Mouse (Mus musculus) intestine, embryonic 14.5 days (tissue): ENCODE results near the gene Cbx7. TPM values are rescaled to one million over a fixed set of nuclear protein-coding genes. Genes with fewer than 3 reads are reported as not detected.

Experiments
- ATAC-seq: fragments of 200-750 bp; cut with Nextera tagmentation; replicated peaks from 2 replicates; pipeline ENCODE4 v1.8.0; 2017; ENCODE audit warnings: low read depth, moderate number of reproducible peaks, moderate TSS enrichment, moderate library complexity; ENCODE audit not compliant: low FRiP score, low TSS enrichment
- DNase-seq: peaks from one replicate; pipeline ENCODE4 v3.0.0-alpha.2; 2018; ENCODE audit warnings: low spot score
- H3K27ac ChIP-seq: fragments of 300-500 bp; sonication (generic); 2 replicates; pipeline ENCODE4 v1.5.1; 2014; ENCODE audit warnings: low read depth, mild to moderate bottlenecking, control low read depth
- H3K27me3 ChIP-seq: fragments of 300-500 bp; sonication (generic); replicated peaks from 2 replicates; pipeline ENCODE4 v1.6.1; 2014; ENCODE audit warnings: low read length, control low read depth; ENCODE audit not compliant: control insufficient read depth, insufficient read depth
- H3K36me3 ChIP-seq: fragments of 300-500 bp; sonication (generic); 2 replicates; pipeline ENCODE4 v1.6.1; 2014; ENCODE audit warnings: low read length, control low read depth; ENCODE audit not compliant: control insufficient read depth, insufficient read depth
- H3K4me1 ChIP-seq: fragments of 300-500 bp; sonication (generic); replicated peaks from 2 replicates; pipeline ENCODE4 v1.6.1; 2014; ENCODE audit warnings: low read length, control low read depth, mixed read lengths; ENCODE audit not compliant: control insufficient read depth, insufficient read depth
- H3K4me2 ChIP-seq: fragments of 300-500 bp; sonication (generic); 2 replicates; pipeline ENCODE4 v1.6.1; 2014; ENCODE audit warnings: low read length
- H3K4me3 ChIP-seq: fragments of 300-500 bp; sonication (generic); 2 replicates; pipeline ENCODE4 v1.5.1; 2014; ENCODE audit warnings: low read depth, low read length, control low read depth, mixed read lengths
- H3K9ac ChIP-seq: fragments of 300-500 bp; sonication (generic); 2 replicates; pipeline ENCODE4 v1.6.1; 2014; ENCODE audit warnings: mild to moderate bottlenecking, low read length
- H3K9me3 ChIP-seq: fragments of 300-500 bp; sonication (generic); 2 replicates; pipeline ENCODE4 v1.6.1; 2016; ENCODE audit warnings: low read length, control low read depth; ENCODE audit not compliant: control insufficient read depth
- WGBS: fragments of 180-500 bp; shearing (Covaris S2); extraction: QIAGEN DNeasy Blood & Tissue Kit; methylation state at CpG from one replicate; pipeline ENCODE4 v1.1.7; 2014; 5-methylcytosine and 5-hydroxymethylcytosine counted together
- microRNA-seq: library from miRNA; unstranded; fragments of <30 nt; microRNA quantifications from one replicate; pipeline ENCODE4, GENCODE M21; 2016
- polyA plus RNA-seq: library from polyadenylated mRNA; unstranded; fragments of >200 nt; fragmentation: Nextera tagmentation; extraction: Ambion mirVana; gene quantifications from 2 replicates; pipeline ENCODE4 v1.2.1, GENCODE M21; 2014

Gene Cbx7
- polyA plus RNA-seq, 1 experiment from 2014 or later, result 6.2 TPM

GRCm38 (mm10) chr15:79867260-79868002 lies 103.5 kb downstream of the Cbx7 start:
- Histone ChIP-seq H3K36me3 (no peaks in the 10 kb centered on the region), H3K4me3 (no peak overlapping the region), H3K4me2 (no peak overlapping the region), H3K4me1 (no peaks in the 10 kb centered on the region), H3K9me3 (0 out of 2 replicates have a peak, but pooled peaks cover 5% of the 10 kb centered on the region), H3K27me3 (no peaks in the 10 kb centered on the region), H3K27ac (no peak overlapping the region), H3K9ac (no peak overlapping the region)
- no peak for DNase-seq
- ATAC-seq, result no peak
- WGBS, result 88% methylated on average over 3 of the region's 3 CpGs

Small RNA genes lying within 50 kb of the gene (microRNA-seq; reads per million reads assigned to microRNA genes)
- 1.2 reads per million, percentile 10 among the genes with 10 or more reads in this experiment for gene Mir7213

Other genes with a start within 250 kb of the Cbx7 start
- gene Sun2, start 228.6 kb downstream of the Cbx7 start, polyA plus RNA-seq, result 4.6 and 5.4 TPM in 2 replicates
- gene Dnal4, start 193.3 kb downstream of the Cbx7 start, polyA plus RNA-seq, result 47.5 and 52.0 TPM in 2 replicates
- 1.4 and 2.2 TPM in 2 replicates for gene Nptxr, start 166.4 kb downstream of the Cbx7 start, polyA plus RNA-seq
- not detected in 2 replicates for gene Npcd, start 136.9 kb downstream of the Cbx7 start, polyA plus RNA-seq
- 30.7 and 31.6 TPM in 2 replicates for gene Cbx6, start 136.4 kb downstream of the Cbx7 start, polyA plus RNA-seq
- gene Apobec3, start 79.5 kb downstream of the Cbx7 start, polyA plus RNA-seq, result 11.3 and 12.5 TPM in 2 replicates
- gene Pdgfb, start 43.9 kb upstream of the Cbx7 start, polyA plus RNA-seq, result 6.6 and 8.1 TPM in 2 replicates
- gene Syngr1, start 120.2 kb upstream of the Cbx7 start, polyA plus RNA-seq, result 20.7 and 24.3 TPM in 2 replicates
- gene Rpl3, start 120.7 kb upstream of the Cbx7 start, polyA plus RNA-seq, result 1,482 and 1,532 TPM in 2 replicates
- gene Tab1, start 162.0 kb upstream of the Cbx7 start, polyA plus RNA-seq, result 36.1 and 37.5 TPM in 2 replicates
- 10.5 and 11.1 TPM in 2 replicates for gene Mgat3, start 202.6 kb upstream of the Cbx7 start, polyA plus RNA-seq